Mouse (Mus musculus) liver, embryonic 14.5 days (tissue): Measurements from ENCODE around the gene Socs5. TPM values are rescaled to one million over a fixed set of nuclear protein-coding genes. Genes with fewer than 3 reads are reported as not detected.
A peak's percentile ranks its signal among the peaks of the same experiment; 100 is the strongest.

ENCODE experiments used
- ATAC-seq: fragments of 200-750 bp; cut with Nextera tagmentation; 2 replicates; pipeline ENCODE4 v1.8.0; 2017; ENCODE audit warnings: moderate number of reproducible peaks, mild to moderate bottlenecking, moderate library complexity; ENCODE audit not compliant: insufficient read depth
- DNase-seq, 3 experiments: peaks; one replicate each; pipeline ENCODE4 v3.0.0-alpha.2; 2012 to 2013; ENCODE audit warnings: low read depth in 3 of 3, low spot score in 3 of 3
- H3K27ac ChIP-seq: fragments of 300-500 bp; sonication (generic); 2 replicates; pipeline ENCODE4 v1.5.1; 2014; ENCODE audit warnings: moderate library complexity, mild to moderate bottlenecking, control low read depth, inconsistent platforms
- H3K27me3 ChIP-seq: fragments of 300-500 bp; sonication (generic); 2 replicates; pipeline ENCODE4 v1.6.1; 2014; ENCODE audit warnings: mild to moderate bottlenecking, low read length, moderate library complexity; ENCODE audit not compliant: control insufficient read depth, insufficient read depth
- H3K36me3 ChIP-seq: fragments of 300-500 bp; sonication (generic); replicated peaks from 2 replicates; pipeline ENCODE4 v1.6.1; 2014; ENCODE audit warnings: low read depth; ENCODE audit not compliant: control insufficient read depth, insufficient read depth
- H3K4me1 ChIP-seq, 2 experiments: fragments of 200-500 bp in 1 of 2; fragments of 300-500 bp in 1 of 2; sonication (generic) in 1 of 2; replicated peaks; 2 replicates each; pipeline ENCODE4 v1.6.1; 2012 to 2014; ENCODE audit warnings: antibody characterized with exemption in 1 of 2, inconsistent platforms in 1 of 2, low read length in 1 of 2; ENCODE audit not compliant: control insufficient read depth in 2 of 2, insufficient read depth in 2 of 2
- H3K4me2 ChIP-seq: fragments of 300-500 bp; sonication (generic); 2 replicates; pipeline ENCODE4 v1.6.1; 2014; ENCODE audit warnings: low read depth, mild to moderate bottlenecking, control low read depth, moderate library complexity
- H3K4me3 ChIP-seq, 2 experiments: fragments of 200-500 bp in 1 of 2; fragments of 300-500 bp in 1 of 2; sonication (generic) in 1 of 2; 2 replicates each; pipeline ENCODE4 v1.5.1; 2012 to 2014; ENCODE audit warnings: low read depth in 2 of 2, low read length in 2 of 2, mild to moderate bottlenecking in 2 of 2, control low read depth in 1 of 2, inconsistent platforms in 1 of 2, moderate library complexity in 1 of 2; ENCODE audit not compliant: insufficient read depth in 1 of 2
- H3K9ac ChIP-seq: fragments of 300-500 bp; sonication (generic); replicated peaks from 2 replicates; pipeline ENCODE4 v1.6.1; 2014; ENCODE audit warnings: mild to moderate bottlenecking, control low read depth, moderate library complexity
- H3K9me3 ChIP-seq: fragments of 300-500 bp; sonication (generic); 2 replicates; pipeline ENCODE4 v1.6.1; 2016; ENCODE audit warnings: low read length, mixed read lengths; ENCODE audit not compliant: control insufficient read depth
- CTCF ChIP-seq: IDR thresholded peaks from 2 replicates; pipeline ENCODE4 v1.5.1; 2016; ENCODE audit warnings: antibody characterized with exemption, low read depth, control low read depth
- EP300 ChIP-seq: IDR thresholded peaks from 2 replicates; pipeline ENCODE4 v1.6.1; 2016; ENCODE audit warnings: antibody characterized with exemption, low read depth
- WGBS: fragments of 180-500 bp; shearing (Covaris S2); extraction: QIAGEN DNeasy Blood & Tissue Kit; methylation state at CpG from one replicate; pipeline ENCODE4 v1.1.7; 2014; ENCODE audit not compliant: insufficient replicate concordance; 5-methylcytosine and 5-hydroxymethylcytosine counted together
- polyA plus RNA-seq, 2 experiments: library from polyadenylated mRNA; depleted of rRNA in 1 of 2; stranded (reverse) in 1 of 2; unstranded in 1 of 2; fragments of >200 nt; fragmentation: Nextera tagmentation in 1 of 2; extraction: Ambion mirVana in 1 of 2; gene quantifications; 2 replicates each; pipeline versions ENCODE4 v1.2.1 to v1.2.3; 2012 to 2014

The Socs5 gene
- polyA plus RNA-seq, 2 experiments: 1.6 TPM

DNA sequence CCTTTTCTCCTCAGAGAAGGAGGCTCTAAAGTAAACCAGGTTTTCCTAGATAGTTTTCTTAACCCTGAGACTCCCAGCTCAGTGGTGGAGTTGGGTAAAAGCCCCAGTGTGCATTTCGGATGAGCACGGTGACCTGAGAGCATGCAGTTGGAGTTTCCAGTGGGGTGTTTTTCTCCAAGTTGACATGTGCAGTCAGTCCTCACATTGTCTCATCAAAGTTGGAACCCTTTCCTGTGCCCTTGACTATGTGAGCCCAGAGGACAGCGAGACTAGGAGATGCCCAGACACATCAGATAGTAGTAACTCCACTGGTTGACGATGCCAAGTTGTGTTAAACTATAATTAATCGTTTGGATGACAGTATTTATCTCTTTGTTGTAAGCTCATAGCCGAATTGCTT is 28.3 kb downstream of the Socs5 start:
- Histone ChIP-seq H3K27ac (no peak overlapping the region), H3K4me3 (no peak overlapping the region), H3K4me2 (no peak overlapping the region), H3K4me1 (no peaks in the 10 kb centered on the region), H3K27me3 (no peaks in the 10 kb centered on the region), H3K36me3 (no peaks in the 10 kb centered on the region), H3K9ac (no peak overlapping the region), H3K9me3 (no peaks in the 10 kb centered on the region)
- 73% methylated on average over 6 of the region's 6 CpGs for WGBS
- DNase-seq (no peak), ATAC-seq (no peak)
- no peak for TF ChIP-seq EP300

DNA sequence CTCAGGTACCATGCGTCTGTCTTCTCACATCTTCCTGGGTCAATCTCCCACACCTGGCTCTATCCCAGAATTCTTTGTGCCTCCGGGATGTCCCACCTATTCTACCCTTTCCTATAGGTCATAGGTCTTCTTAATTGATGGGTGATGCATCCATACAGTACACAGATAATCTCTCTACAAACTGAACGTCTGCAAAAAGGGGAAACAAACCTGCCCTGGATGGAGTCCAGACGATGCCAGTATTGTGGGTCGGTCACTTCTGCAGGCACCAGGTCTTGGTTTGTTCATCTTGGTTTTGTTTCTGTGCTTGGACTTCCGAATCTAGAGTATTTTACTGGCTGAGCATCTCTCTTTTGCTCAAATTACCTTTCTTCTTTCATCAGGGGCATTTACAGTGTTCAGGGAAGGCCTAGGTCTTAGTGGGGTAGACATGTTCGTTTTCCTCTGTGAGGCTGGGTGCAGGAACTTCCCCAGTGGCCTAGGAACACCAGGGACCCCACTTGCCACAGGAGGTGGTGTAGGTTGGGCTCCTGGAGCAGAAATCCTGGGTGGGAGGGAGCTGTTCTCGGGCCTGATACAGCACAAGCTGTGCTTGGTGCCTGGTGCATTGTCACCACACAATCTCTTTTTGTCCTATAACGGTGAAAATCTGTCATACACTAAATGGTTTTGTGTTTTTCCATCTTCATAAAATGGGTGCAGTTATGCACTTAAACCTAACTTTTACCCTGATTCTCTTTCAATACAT is 33.9 kb downstream of the Socs5 start:
- WGBS: 41% methylated on average over 9 of the region's 9 CpGs
- no peak overlapping the region for H3K4me3 ChIP-seq
- DNase-seq (no peak), ATAC-seq (no peak)
- no peaks in the 10 kb centered on the region for H3K27me3 ChIP-seq
- H3K27ac ChIP-seq: no peak overlapping the region
- TF ChIP-seq EP300: no peak
- TF ChIP-seq CTCF: no peak
- no peaks in the 10 kb centered on the region for H3K9me3 ChIP-seq
- 0 out of 4 replicates have a peak, but pooled peaks cover 0 to 2% of the 10 kb centered on the region in 2 experiments for H3K4me1 ChIP-seq
- no peak overlapping the region for H3K4me2 ChIP-seq
- no peaks in the 10 kb centered on the region for H3K36me3 ChIP-seq
- no peak overlapping the region for H3K9ac ChIP-seq

DNA sequence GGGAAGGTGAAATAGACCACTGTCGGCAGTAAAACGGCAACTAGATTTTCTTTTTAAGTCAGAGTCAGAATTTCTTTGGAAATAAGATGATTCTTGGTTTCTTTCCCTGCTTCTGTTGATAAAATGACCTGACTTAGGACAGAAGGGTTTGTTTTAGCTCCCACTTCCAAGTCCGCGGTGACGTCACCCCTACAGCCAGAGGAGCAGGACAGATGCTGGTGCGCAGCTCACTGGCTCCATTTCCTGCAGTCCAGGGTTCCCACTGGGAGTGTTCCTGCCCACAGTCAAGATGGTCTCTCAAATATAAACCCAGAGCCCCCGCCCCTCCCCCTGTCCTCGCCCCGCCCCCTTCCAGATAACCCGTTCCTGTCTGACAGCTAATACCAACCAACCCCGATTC is 34.8 kb downstream of the Socs5 start:
- Histone ChIP-seq H3K9me3 (no peaks in the 10 kb centered on the region), H3K27ac (no peak overlapping the region), H3K9ac (no peak overlapping the region), H3K27me3 (no peaks in the 10 kb centered on the region), H3K4me2 (peak overlapping the region; percentile 6; the same call in 1 of the 2 replicates), H3K4me1 (0 out of 4 replicates have a peak, but pooled peaks cover 0 to 2% of the 10 kb centered on the region in 2 experiments), H3K4me3 (no peak overlapping the region), H3K36me3 (no peaks in the 10 kb centered on the region)
- ATAC-seq (no peak; the same call in 1 of the 2 replicates), DNase-seq (no peak)
- TF ChIP-seq CTCF: no peak
- no peak for TF ChIP-seq EP300
- WGBS: 36% methylated on average over 11 of the region's 11 CpGs

DNA sequence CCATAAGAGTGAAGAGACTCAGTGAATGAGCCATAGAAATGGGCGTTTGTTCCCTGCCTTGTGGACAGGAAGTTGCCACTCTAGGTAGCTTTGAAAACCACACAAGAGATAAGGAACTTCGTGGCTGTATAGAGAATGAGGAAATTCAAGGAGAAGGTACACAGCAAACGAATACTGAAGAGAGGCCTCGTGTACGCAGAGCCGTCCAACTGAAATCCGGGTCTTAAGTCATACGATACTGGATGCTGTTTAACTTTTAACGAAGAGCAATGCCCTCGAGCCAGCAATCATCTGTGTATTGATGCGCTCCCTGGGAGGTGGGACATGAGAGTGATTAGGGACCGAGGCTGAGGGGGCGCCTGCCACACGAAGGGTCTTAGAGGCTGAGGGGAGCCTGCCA is 35.7 kb downstream of the Socs5 start:
- Histone ChIP-seq H3K4me2 (no peak overlapping the region), H3K27ac (no peak overlapping the region), H3K9ac (no peak overlapping the region), H3K4me3 (no peak overlapping the region), H3K4me1 (0 out of 4 replicates have a peak, but pooled peaks cover 0 to 2% of the 10 kb centered on the region in 2 experiments), H3K9me3 (no peaks in the 10 kb centered on the region), H3K27me3 (no peaks in the 10 kb centered on the region), H3K36me3 (no peaks in the 10 kb centered on the region)
- no peak for ATAC-seq
- WGBS: 34% methylated on average over 14 of the region's 14 CpGs
- TF ChIP-seq CTCF: no peak
- no peak for TF ChIP-seq EP300
- DNase-seq: no peak

DNA sequence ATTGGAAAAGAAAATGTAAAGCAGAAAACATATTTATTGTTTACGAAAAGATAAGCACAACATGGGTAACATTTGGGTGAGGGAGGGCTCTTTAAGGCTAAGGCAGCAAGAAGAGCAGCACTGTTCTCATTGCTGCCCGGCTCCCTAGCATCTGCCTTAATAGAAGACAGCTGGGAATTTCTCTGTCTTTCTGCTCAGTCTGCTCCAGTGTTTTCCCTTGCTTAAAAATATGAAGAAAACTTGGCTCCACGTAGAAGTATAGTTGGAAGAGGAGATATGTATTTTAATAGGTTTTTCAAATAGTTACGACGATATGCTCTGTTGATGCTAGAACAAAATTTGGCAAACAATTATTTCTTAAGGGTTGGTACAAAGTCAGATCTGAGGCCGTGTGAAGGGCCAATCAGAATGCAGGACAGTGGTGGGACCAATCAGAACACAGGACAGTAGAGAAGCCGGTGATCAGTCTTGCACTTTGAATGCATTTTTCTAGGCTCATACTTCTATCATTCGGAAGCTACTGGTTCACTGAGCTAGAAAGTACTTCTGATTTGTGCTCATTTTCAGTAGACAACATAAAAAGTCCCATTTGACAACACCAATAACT is 39.0 kb downstream of the Socs5 start:
- no peak for TF ChIP-seq CTCF
- no peak for TF ChIP-seq EP300
- DNase-seq: no peak
- 69% methylated on average over 8 of the region's 8 CpGs for WGBS

More for the DNA sequence above, 39.0 kb downstream of the Socs5 start:
- Histone ChIP-seq H3K9ac (no peak overlapping the region), H3K36me3 (no peaks in the 10 kb centered on the region), H3K4me2 (no peak overlapping the region), H3K27ac (no peak overlapping the region), H3K4me1 (0 out of 4 replicates have a peak, but pooled peaks cover 0 to 2% of the 10 kb centered on the region in 2 experiments), H3K4me3 (no peak overlapping the region), H3K9me3 (no peaks in the 10 kb centered on the region), H3K27me3 (no peaks in the 10 kb centered on the region)
- no peak for ATAC-seq
